Mouse (Mus musculus) neural tube, embryonic 10.5 days (tissue): Measurements from ENCODE around the gene Olfr819.
"Not testable (repeated sequence)": the region's sequence is repeated elsewhere in the genome, so short reads cannot be mapped to it uniquely, and the experiment has no call there.

Experiments
- DNase-seq: peaks from one replicate; pipeline ENCODE4 v3.0.0-alpha.2; 2017; ENCODE audit warnings: low spot score; ENCODE audit errors: extremely low spot score

The Olfr819 gene

GRCm38 (mm10) chr10:129967166-129967565, at the start of gene Olfr819:
Gene Olfr819, minus strand, starts transcription at chr10:129967266.
- not testable (repeated sequence) for DNase-seq

DNA sequence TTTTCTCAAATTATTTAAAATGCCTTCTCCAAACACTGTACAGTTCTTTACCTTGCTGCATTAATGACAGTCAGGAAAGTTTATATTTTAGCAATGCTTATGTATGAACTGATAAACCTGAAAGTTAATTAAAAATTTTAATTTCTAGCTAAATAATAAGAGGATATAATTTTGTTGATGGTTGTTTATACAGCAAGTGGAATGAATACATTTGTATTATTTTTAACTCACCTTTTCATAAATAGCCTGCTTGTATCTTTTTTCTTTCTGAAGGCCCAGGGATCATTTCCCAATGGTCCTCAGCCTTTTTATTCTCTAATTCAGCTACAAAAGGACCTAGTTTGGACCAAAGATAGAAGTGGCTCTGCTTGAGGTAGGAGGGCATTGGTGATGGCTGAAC, 45.3 kb upstream of the Olfr819 start, which contains the start of gene Olfr820:
TSS of gene Olfr820 (plus strand) at position 301 of the 400 bp plus-strand sequence.
- no peak for DNase-seq

- DNase-seq, result not testable (repeated sequence)
Observed at GRCm38 (mm10) chr10:130005366-130005765, 38.3 kb upstream of the Olfr819 start.

DNA sequence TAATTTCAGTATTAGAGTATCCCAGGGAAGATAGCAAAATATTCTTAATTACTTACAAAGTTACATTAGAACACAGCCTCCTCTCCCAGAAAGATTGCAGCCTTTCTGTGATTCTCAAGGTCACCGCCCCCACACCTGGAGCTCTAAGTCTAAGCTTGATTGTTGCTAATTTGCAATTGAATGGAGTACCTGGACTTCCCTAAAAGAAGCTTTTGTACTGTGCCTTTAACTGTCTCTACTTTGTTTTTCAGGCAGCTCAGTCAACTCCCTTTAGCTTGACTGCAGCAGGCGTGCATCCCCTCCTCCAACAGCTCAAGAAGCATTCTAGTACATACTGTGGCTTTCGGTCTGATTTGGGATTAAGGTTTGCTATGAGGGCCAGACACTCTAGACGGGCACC, 37.0 kb upstream of the Olfr819 start:
- not testable (repeated sequence) for DNase-seq

GRCm38 (mm10) chr10:129984962-129985361, 17.9 kb upstream of the Olfr819 start, which contains the start of gene Gm10310:
Gene Gm10310, minus strand, starts transcription at chr10:129985062.
- not testable (repeated sequence) for DNase-seq

- DNase-seq, result not testable (repeated sequence)
Observed at GRCm38 (mm10) chr10:129981867-129982266, 14.8 kb upstream of the Olfr819 start.

GRCm38 (mm10) chr10:129976040-129976439, 9.0 kb upstream of the Olfr819 start, which contains the start of gene Olfr247:
Gene Olfr247, minus strand, starts transcription at chr10:129976140.
- not testable (repeated sequence) for DNase-seq

GRCm38 (mm10) chr10:129972994-129973393, 5.9 kb upstream of the Olfr819 start:
- not testable (repeated sequence) for DNase-seq

DNA sequence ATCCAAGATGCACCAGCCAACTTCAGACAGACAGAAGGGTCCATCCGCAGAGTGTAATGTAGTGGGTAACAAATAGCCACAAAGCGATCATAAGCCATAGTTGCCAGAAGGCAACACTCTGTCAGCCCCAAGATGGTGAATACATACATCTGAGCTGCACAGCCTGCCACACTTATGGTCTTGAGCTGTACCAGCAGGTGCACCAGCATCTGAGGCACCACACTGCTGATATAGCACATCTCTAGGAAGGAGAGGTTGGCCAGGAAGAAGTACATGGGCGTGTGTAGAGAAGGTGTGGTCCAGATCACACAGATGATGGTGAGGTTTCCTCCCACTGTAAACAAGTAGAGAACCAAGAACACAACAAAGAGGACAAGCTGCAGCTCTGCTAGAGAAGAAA, 834 bp downstream of the Olfr819 start:
- DNase-seq, result not testable (repeated sequence)

GRCm38 (mm10) chr10:129949000-129949399, 18.1 kb downstream of the Olfr819 start, which contains the start of gene Olfr818:
Gene Olfr818, minus strand, starts transcription at chr10:129949100.
- DNase-seq, result no peak

DNA sequence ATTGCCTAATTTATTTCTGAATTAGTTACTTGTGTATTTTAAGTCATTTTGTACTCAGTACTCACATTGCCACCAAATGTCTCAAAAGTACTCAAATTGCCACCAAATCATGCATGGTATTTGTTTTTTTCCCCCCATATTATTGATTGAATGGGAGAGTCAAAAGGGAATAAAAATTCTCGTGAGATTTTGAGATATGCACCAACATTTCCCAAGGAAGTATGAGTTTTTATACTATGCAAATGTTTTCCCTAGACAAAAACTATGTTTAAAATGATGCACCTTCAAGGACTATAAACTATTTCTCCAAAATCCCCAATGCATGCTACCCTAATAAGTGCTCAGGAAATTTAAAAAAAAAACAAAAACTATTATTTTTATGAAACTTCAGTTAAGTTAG, 51.6 kb downstream of the Olfr819 start, which contains the start of gene Olfr816:
TSS of gene Olfr816 (minus strand) at position 101 of the 400 bp plus-strand sequence.
- no peak for DNase-seq
